Mouse (Mus musculus) intestine, postnatal 0 days (tissue): ENCODE results near the gene Igf2bp3. TPM values are rescaled to one million over a fixed set of nuclear protein-coding genes. Genes with fewer than 3 reads are reported as not detected.

ENCODE experiments used
- ATAC-seq: fragments of 200-750 bp; cut with Nextera tagmentation; 2 replicates; pipeline ENCODE4 v1.8.0; 2017; ENCODE audit warnings: mild to moderate bottlenecking, moderate TSS enrichment, moderate library complexity
- H3K27ac ChIP-seq: fragments of 300-500 bp; sonication (generic); 2 replicates; pipeline ENCODE4 v1.5.1; 2014; ENCODE audit warnings: mild to moderate bottlenecking, low read depth, low read length, moderate library complexity
- H3K27me3 ChIP-seq: fragments of 300-500 bp; sonication (generic); replicated peaks from 2 replicates; pipeline ENCODE4 v1.6.1; 2014; ENCODE audit warnings: low read length, mixed read lengths; ENCODE audit not compliant: control insufficient read depth, insufficient read depth
- H3K36me3 ChIP-seq: fragments of 300-500 bp; sonication (generic); 2 replicates; pipeline ENCODE4 v1.6.1; 2014; ENCODE audit warnings: mild to moderate bottlenecking, moderate library complexity; ENCODE audit not compliant: control insufficient read depth, insufficient read depth
- H3K4me1 ChIP-seq: fragments of 300-500 bp; sonication (generic); replicated peaks from 2 replicates; pipeline ENCODE4 v1.6.1; 2014; ENCODE audit warnings: antibody characterized with exemption, low read length, mixed read lengths; ENCODE audit not compliant: control insufficient read depth, insufficient read depth
- H3K4me2 ChIP-seq: fragments of 300-500 bp; sonication (generic); replicated peaks from 2 replicates; pipeline ENCODE4 v1.6.1; 2014; ENCODE audit warnings: low read depth, mild to moderate bottlenecking, moderate library complexity
- H3K4me3 ChIP-seq: fragments of 300-500 bp; sonication (generic); 2 replicates; pipeline ENCODE4 v1.5.1; 2014; ENCODE audit warnings: low read depth, low read length
- H3K9ac ChIP-seq: fragments of 300-500 bp; sonication (generic); 2 replicates; pipeline ENCODE4 v1.6.1; 2014; ENCODE audit warnings: mild to moderate bottlenecking, low read depth, low read length
- H3K9me3 ChIP-seq: fragments of 300-500 bp; sonication (generic); 2 replicates; pipeline ENCODE4 v1.6.1; 2016; ENCODE audit warnings: mixed run types; ENCODE audit not compliant: control insufficient read depth
- CTCF ChIP-seq: sonication (generic); IDR thresholded peaks from 2 replicates; pipeline ENCODE4 v1.5.1; 2016; ENCODE audit warnings: low read depth, mild to moderate bottlenecking, control low read depth, antibody characterized with exemption, moderate library complexity
- WGBS: fragments of 180-500 bp; shearing (Covaris S2); extraction: QIAGEN DNeasy Blood & Tissue Kit; methylation state at CpG from one replicate; pipeline ENCODE4 v1.1.7; 2014; 5-methylcytosine and 5-hydroxymethylcytosine counted together
- polyA plus RNA-seq: library from polyadenylated mRNA; unstranded; fragments of >200 nt; fragmentation: Nextera tagmentation; extraction: Ambion mirVana; gene quantifications from 2 replicates; pipeline ENCODE4 v1.2.1, GENCODE M21; 2015

Igf2bp3 gene
- polyA plus RNA-seq, 1 experiment from 2014 or later, result 54.7 TPM

DNA sequence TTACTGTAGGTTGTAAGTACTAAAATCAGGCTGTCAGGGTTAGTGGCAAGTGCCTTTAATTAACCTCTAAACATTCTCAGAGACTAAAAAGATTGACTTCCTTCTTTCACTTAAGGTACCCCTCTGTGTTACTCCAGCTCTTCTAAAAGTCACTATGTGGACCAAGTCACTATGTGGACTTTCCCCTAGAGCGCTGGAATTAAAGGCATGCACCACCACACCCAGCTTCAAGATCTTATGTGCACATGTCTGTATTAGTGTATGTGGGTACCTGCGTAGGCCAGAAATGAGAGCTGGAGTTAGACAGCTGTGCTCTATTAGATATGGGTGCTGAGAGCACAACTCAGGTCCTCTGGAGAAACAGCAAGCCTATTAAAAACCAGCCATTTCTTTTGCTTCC lies 43.1 kb upstream of the Igf2bp3 start:
- no peak for ATAC-seq

DNA sequence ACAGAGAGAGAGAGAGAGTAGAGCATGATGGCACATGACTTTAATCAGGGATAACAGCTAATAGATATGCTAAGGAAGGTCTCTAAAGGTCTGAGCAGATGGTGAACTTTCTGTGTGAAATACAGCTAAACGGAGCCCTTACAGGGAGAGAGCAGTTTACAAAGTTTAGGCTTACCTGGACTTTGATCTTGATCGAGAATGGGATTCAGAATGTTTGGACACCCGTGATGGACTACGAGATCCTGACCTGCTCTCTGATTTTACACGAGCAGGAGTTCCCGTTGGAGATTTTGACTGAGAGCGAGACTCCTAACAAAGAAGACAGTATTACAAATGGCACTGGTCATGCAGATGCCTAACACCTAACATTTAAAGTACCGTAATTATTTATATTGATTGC lies 37.5 kb upstream of the Igf2bp3 start:
- Histone ChIP-seq H3K4me3 (no peak overlapping the region), H3K4me1 (no peaks in the 10 kb centered on the region), H3K36me3 (peaks cover 31% of the 10 kb centered on the region), H3K9me3 (no peaks in the 10 kb centered on the region), H3K9ac (no peak overlapping the region), H3K27me3 (no peaks in the 10 kb centered on the region), H3K27ac (no peak overlapping the region), H3K4me2 (no peak overlapping the region)
- 86% methylated on average over 8 of the region's 8 CpGs for WGBS
- no peak for ATAC-seq
- no peak for TF ChIP-seq CTCF

More for the DNA sequence above, 43.1 kb upstream of the Igf2bp3 start:
- Histone ChIP-seq H3K4me2 (no peak overlapping the region), H3K4me3 (no peak overlapping the region), H3K9me3 (no peaks in the 10 kb centered on the region), H3K9ac (no peak overlapping the region), H3K4me1 (no peaks in the 10 kb centered on the region), H3K27me3 (no peaks in the 10 kb centered on the region), H3K27ac (no peak overlapping the region), H3K36me3 (no peaks in the 10 kb centered on the region)
- no peak for TF ChIP-seq CTCF
- WGBS, result 52% methylated on average over 2 of the region's 2 CpGs

DNA sequence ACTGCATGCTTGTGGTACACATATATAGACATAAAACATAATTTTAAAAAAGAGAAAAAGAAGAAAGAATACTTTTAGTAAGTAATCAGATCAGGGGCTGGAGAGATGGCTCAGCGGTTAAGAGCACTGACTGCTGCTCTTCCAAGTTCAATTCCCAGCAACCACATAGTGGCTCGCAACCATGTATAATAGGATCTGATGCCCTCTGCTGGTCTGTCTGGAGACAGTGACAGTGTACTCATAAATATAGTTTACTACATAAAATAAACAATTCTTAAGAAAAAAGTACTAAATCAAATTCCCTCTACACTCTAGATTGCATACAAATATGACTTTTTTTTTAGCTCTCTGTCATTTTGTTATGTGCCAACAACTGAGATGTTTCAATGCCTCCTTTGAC lies 36.4 kb upstream of the Igf2bp3 start:
- 98% methylated on average over 2 of the region's 2 CpGs for WGBS
- Histone ChIP-seq H3K4me3 (no peak overlapping the region), H3K27ac (no peak overlapping the region), H3K4me2 (no peak overlapping the region), H3K9me3 (no peaks in the 10 kb centered on the region), H3K36me3 (peaks cover 41% of the 10 kb centered on the region), H3K4me1 (no peaks in the 10 kb centered on the region), H3K9ac (no peak overlapping the region), H3K27me3 (no peaks in the 10 kb centered on the region)
- ATAC-seq, result no peak
- peak; percentile 41 for TF ChIP-seq CTCF

DNA sequence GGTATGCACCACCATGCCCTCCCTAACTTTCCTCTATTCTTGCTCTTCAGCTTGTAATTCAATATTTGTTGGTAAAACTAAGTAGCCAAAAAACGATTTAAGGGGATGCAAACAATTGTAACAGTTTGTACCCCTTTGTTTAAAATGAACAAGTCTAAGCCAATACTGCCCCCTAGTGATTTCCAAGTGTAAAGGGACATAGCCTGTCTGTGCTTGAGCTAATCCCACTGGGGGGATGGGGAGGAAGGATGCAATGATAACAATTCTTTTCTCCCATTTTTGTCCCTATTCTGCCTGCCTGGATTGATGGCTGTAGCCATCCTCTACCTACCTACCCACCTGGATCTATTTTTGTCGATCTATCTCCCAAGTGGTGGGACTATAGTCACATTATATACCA lies 32.5 kb upstream of the Igf2bp3 start:
- Histone ChIP-seq H3K4me3 (no peak overlapping the region), H3K27me3 (no peaks in the 10 kb centered on the region), H3K4me2 (no peak overlapping the region), H3K4me1 (no peaks in the 10 kb centered on the region), H3K9me3 (no peaks in the 10 kb centered on the region), H3K9ac (no peak overlapping the region), H3K36me3 (peaks cover 61% of the 10 kb centered on the region), H3K27ac (no peak overlapping the region)
- no peak for ATAC-seq
- peak; percentile 79 for TF ChIP-seq CTCF
- WGBS, result 47% methylated on average over 2 of the region's 2 CpGs

DNA sequence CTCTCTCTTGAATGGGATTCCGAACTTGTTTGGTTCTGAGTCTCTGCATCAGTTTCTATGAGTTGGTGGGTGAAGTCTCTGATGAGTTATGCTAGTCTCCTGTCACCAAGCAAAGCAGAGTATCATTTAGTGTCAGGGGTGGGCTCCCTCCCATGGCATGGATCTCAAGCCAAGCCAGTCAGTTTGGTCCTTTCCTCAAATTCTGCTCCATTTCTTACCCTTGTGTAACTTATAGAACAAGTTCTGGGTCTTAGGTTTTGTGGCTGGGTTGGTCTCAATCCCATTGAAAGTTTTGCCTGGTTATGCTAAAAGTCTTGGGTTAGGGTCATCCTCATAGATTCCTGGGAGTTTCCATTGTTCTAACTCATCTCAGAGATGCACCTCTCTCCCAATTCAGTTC lies 27.6 kb upstream of the Igf2bp3 start:
- Histone ChIP-seq H3K27ac (no peak overlapping the region), H3K4me2 (no peak overlapping the region), H3K4me1 (no peaks in the 10 kb centered on the region), H3K4me3 (no peak overlapping the region), H3K9ac (no peak overlapping the region), H3K9me3 (no peaks in the 10 kb centered on the region), H3K27me3 (no peaks in the 10 kb centered on the region), H3K36me3 (peaks cover 34% of the 10 kb centered on the region)
- WGBS, result 100% methylated on average over 1 of the region's 1 CpGs
- TF ChIP-seq CTCF, result no peak
- no peak for ATAC-seq

DNA sequence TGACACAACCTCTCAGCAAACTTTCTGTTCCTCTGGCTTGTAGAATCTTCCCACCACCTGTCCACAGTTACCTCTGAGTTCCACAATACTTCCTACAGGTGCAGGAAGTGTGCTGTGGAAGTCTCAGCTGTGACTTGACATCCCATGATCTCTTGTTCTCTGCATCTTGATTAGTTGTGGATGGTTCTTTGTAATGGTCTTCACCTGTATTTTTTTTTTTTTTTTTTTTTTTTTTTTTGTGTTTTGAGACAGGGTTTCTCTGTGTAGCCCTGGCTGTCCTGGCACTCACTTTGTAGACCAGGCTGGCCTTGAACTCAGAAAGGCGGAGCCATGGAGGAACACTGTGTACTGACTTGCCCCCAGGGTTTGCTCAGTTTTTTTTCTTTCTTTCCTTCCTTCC lies 26.8 kb upstream of the Igf2bp3 start:
- peaks cover 26% of the 10 kb centered on the region for H3K36me3 ChIP-seq
- no peak overlapping the region for H3K27ac ChIP-seq
- H3K4me1 ChIP-seq, result no peaks in the 10 kb centered on the region
- no peak overlapping the region for H3K9ac ChIP-seq
- H3K9me3 ChIP-seq, result no peaks in the 10 kb centered on the region
- no peak overlapping the region for H3K4me3 ChIP-seq
- TF ChIP-seq CTCF, result no peak
- H3K4me2 ChIP-seq, result no peak overlapping the region
- 86% methylated on average over 1 of the region's 1 CpGs for WGBS
- no peaks in the 10 kb centered on the region for H3K27me3 ChIP-seq
- peak; percentile 22; the same call in 1 of the 2 replicates for ATAC-seq

DNA sequence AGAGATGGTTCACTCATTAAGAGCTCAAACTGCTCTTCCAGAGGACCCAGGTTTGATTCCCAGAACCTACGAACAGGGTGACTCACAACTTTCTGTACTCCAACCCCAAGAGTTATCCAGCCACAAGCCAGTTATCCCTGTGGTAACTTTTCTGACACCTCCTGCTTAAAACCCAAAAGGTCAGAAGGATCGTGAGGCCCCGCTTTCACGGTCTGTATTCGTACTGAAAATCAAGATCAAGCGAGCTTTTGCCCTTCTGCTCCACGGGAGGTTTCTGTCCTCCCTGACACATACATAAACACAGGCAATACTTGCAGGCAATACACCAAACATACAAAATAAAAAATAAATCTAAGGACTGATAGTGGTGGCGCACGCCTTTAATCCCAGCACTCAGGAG lies 21.6 kb upstream of the Igf2bp3 start:
- Histone ChIP-seq H3K36me3 (no peaks in the 10 kb centered on the region), H3K9me3 (no peaks in the 10 kb centered on the region), H3K4me1 (no peaks in the 10 kb centered on the region), H3K4me3 (no peak overlapping the region), H3K27ac (no peak overlapping the region), H3K27me3 (no peaks in the 10 kb centered on the region), H3K4me2 (no peak overlapping the region), H3K9ac (no peak overlapping the region)
- TF ChIP-seq CTCF, result no peak
- WGBS, result 56% methylated on average over 9 of the region's 9 CpGs
- peak; percentile 100 for ATAC-seq
